Mouse (Mus musculus): Measurements from ENCODE around the gene Rela.

DNA sequence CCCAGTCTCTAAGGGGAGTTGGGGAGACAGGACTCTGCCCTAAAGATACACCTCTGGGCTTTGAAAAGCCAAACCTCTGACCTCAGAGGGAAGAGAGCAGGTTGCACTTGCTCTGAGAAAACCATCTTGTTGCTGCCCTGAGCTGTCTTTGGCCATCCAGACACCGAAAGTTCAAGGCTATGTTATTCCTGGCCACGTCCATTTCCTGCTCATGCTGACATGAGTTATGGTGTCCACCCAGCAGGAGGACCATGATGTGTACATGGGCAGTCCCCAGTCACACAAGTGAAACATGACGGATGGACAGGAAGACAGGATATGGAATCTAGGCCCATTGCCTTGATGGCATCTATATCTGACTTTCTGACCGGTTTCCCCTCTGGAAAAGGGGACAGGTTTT is 43.1 kb downstream of the Rela start:
- TF ChIP-seq GATA1 (IDR thresholded peaks at IDR 0.05; ENCODE audit: low read length) (no peak), TAL1 (IDR thresholded peaks at IDR 0.05; ENCODE audit: low read length) (no peak)

Measured in erythroblast, embryonic 14.5 days (primary cell).